Mouse (Mus musculus) thymus, postnatal 10 days (tissue): ENCODE data around the gene Msl1.

Experiments used
- DNase-seq, 2 experiments: peaks; one replicate each; pipeline ENCODE4 v3.0.0; 2021; ENCODE audit warnings: low spot score in 2 of 2

Msl1 gene

DNA sequence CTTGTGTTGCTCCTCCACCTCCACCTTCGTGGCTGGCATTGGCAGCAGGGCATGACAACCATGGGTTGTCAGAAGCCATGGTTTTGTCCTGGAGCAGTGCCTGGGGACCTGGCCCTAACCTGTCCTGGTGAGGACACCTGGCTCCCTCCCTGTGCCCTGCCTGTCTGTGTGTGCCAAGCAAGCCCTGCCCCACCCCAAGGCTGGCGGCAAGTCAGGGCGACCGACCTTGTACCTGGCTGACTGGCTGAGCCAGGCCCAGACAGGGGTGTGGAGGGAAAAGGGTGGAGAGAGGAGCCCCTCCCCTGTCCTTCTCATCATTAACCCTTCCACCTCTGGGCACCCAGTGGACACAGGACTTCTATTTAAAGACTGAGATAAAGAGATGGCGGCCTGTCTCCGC, 44.1 kb downstream of the Msl1 start:
- no peak for DNase-seq

DNA sequence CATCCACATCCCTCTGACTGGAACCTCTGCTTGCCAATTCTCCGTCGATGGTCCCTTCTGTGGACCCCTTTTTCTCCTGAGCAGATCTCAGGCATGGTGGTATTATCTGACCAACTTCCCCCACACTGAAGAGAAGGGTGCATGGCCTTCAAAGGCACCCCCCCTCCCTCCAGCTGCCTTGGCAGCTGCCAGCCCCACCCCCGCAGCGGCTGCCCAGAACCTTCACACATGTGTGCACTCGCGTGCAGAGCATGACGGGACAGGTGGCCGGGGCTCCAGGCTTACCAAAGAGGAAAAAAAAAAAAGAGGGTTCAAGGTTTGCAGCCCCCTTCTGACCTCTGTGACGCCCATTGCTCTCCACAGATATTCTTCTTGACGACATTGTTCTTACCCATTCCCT, 44.6 kb downstream of the Msl1 start:
- DNase-seq: peak; percentile 25 to 30

DNA sequence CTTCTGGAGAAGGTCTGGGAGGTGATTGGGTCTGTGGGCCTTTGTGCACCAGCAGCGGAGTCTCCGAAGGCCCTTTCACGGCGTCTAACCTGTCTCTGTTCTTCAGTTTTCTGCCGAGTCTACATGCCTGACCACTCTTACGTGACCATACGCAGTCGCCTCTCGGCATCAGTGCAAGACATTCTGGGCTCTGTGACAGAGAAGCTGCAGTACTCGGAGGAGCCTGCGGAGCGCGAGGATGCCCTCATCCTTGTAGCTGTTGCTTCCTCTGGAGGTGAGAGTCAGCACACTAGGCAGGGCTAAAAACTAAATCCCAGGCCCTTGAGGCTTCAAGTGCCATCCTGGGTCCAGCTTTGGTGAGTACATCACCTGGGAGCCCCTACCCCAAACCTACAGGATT, 50.7 kb downstream of the Msl1 start:
- no peak for DNase-seq

DNA sequence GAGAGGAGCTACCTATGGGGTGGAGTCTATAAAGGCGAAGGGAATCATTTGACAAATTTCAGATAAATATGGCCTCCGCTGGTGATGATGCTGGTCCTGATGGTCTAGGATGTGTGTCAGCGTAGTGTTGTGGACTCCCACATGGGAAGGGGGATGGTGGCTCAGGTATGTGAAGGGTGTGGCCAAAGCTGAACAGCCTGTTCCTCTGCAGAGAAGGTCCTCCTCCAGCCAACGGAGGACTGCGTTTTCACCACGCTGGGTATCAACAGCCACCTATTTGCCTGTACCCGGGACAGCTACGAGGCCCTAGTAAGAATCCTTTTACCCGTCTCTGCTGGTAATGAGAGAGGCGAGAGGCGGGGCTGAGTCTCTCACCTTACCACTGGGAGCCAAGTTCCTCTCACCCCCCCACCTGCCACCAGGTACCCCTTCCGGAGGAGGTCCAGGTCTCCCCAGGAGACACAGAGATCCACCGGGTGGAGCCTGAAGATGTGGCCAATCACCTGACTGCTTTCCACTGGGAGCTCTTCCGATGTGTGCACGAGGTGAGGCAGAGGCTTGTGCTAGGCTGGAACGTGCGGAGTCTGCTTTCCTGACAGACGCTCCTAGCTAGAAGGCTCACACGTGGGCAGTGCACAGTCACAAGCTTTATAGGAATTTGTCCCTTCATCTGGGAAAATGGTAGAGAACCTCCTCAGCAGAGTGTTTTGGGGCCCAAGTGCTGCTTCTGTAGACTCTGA, 51.7 kb downstream of the Msl1 start:
- DNase-seq: no peak

DNA sequence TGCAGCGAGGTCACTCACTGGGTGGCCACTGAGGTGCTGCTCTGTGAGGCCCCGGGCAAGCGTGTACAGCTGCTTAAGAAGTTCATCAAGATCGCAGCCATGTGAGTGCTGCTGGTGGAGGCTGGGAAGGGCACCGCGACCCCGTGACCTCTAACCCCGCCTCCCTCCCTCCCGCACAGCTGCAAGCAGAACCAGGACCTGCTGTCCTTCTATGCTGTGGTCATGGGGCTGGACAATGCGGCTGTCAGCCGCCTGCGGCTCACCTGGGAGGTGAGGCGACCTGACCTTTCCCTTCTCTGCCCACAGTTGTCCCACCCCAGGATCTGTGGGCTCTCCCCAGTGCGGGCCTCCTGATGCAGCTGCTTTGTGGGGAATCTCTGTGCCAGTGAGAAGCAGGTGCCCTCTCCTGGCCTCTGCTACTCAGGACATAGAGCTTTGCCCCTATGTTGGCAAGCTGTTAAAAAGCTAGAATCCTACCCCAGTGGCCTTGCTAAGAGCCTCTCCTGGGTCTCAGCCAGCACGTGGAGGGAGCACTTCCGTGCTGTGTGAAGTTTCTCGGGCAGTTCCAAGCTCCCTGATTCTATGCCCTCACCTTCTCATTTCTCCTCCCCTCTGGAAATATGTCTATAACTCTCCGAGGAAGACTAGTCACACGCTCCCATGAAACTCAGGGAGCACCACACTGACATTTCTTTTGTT, 54.0 kb downstream of the Msl1 start:
- no peak for DNase-seq

DNA sequence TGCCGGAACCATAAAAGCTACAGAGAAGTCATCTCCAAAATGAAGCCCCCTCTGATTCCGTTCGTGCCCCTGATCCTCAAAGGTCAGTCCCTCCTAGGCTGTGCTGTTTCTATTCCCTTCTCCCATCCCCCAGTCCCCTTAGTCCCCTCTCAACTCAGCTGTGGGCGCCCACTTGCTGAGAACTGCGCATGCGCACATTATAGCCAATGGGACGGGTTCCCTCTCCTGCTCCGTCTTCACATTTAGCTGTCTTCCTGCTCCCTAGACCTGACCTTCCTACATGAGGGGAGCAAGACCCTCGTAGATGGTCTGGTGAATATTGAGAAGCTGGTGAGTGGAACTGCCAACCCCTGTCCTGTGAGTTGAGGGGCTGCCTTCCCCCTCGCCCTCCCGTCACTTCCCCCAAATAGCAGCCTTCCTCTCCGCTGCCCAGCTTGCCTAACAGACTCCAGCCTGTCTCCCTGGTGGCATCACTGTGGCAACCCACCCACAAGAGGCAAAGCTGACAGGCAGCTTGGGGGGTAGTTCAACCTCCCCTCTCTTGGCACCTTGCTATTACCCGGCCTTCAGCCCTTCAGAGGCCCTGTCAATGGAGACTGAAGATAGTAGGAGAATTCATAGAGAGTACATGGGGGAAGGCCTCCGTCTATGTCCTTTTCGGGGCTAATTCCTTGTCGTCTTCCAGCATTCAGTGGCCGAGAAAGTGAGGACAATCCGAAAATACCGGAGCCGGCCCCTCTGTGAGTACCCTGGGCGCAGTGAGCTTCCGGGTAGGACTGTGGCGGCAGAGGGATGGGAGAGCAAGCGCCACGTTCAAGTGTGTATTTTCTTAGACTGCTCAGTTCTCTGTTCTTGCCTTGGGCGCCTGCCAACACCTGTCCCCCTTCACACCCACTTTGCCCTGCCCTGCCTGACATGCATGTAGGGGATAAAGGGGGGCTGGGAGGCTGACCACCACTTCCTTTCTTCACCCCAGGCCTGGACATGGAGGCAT, 55.1 kb downstream of the Msl1 start:
- no peak for DNase-seq

DNA sequence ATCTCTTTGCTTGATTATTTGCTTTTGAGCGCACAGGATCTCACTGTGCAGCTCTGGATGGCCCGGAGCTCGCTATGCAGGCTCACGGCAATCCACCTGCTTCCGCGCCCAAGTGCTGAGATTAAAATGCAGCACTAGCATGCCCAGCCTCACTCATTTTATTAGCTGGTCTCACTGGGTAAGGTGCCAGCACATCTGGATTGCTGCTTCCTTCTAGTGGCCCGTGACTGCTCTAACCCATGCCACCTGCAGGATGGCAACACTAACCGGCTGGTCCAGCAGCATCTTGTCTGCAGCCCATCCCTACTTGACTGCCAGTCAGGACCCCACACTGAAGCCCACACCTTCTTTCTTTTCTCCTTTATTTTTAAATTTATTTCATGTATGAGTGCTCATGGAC, 58.8 kb downstream of the Msl1 start:
- DNase-seq: no peak

DNA sequence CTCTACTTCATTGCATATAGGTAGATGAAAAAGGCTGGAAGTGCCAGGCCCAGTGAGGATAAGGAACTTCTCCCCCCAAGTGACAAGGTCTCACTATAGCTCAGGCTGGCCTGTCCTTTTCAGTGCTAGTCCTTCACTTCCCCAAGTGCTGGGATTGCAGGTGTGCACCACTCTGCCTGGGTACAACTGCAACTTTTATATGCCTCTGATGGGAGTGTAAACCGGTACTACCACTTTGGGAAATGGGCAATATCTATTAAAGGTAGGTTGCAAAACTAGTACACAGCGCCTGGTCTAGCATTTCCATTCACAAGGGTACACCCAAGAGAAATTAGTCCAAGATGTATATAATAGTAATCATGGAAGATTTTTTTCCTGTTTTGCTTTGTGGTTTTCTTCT, 59.3 kb downstream of the Msl1 start:
- DNase-seq: no peak
